ENCODE assay signal across 8 mouse cellular contexts in the genomic region with DNA sequence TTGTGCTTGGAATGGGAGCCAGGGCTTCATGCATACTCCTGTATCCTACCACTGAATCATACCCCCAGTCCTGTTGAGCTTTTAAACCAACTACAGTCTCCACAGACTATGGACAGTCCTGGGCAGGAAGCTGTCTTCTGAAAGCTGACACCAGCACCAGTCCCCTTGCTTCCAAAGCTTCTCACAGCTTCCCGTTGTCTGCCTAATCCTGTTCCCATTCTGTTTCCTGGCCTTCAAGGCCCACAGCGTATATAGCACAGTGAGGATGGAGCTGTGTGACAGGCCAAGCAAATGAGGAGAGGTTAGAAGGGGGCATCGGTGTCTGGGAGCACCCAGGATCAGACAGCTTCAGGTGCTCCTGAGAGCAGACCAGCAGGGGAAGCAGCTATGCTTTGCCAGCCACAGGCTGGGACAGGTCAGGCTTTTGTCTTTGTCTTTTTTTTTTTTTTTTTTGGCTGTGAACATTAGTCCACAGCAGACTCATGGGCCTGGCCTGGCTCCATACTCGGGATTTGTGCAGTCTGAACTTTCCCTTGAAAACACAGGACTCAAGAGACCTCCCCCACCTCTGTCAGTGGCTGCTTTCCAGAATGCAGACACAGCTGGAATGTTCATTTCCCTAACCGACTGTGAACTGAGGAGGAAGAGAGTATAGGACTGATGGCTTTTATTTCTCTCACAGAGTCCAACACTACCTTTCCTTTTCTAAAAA. TPM values are rescaled to one million over a fixed set of nuclear protein-coding genes. Genes with fewer than 3 reads are reported as not detected.
A peak's percentile ranks its signal among the peaks of the same experiment; 100 is the strongest.
DNase-seq lines count a peak whose midpoint lies in the region; ATAC-seq and TF ChIP-seq lines count a peak whose summit lies in the region.

No protein-coding gene starts in this region.

- DNase-seq in thymus, adult 2 months: no peak
- DNase-seq in thymus, adult 18-20 months: no peak
- DNase-seq in gastrocnemius, postnatal 36 days: peak; percentile 60 to 79
- peak; percentile 50 for DNase-seq in ovary, postnatal 14 days (ENCODE audit: low spot score)
- DNase-seq in left cerebral cortex, adult 11 months (ENCODE audit: low spot score): no peak
- DNase-seq in layer of hippocampus, adult 18-20 months (ENCODE audit: low spot score in 2 of 2): no peak
- DNase-seq in cerebellum, adult 2 months: no peak

- no peaks in the 10 kb centered on the region for H3K9me3 ChIP-seq in kidney, embryonic 14.5 days (ENCODE audit: control insufficient read depth, low read length)

- H3K27ac ChIP-seq in thymus, adult 2 months (ENCODE audit: control insufficient read depth, insufficient read depth, low read length): 0 out of 2 replicates have a peak overlapping the region, but pooled peaks have one; percentile 49
- H3K27ac ChIP-seq in kidney, embryonic 14.5 days (ENCODE audit: low read depth, low read length): peak overlapping the region; percentile 33; the same call in 1 of the 2 replicates
- H3K27ac ChIP-seq in cerebellum, adult 2 months (ENCODE audit: insufficient read depth, low read length): no peak overlapping the region

- no peak overlapping the region for H3K9ac ChIP-seq in kidney, embryonic 14.5 days (ENCODE audit: low read depth, low read length)

- H3K4me2 ChIP-seq in kidney, embryonic 14.5 days (replicated peaks; ENCODE audit: low read depth, low read length): no peak overlapping the region

- H3K36me3 ChIP-seq in thymus, adult 2 months (ENCODE audit: control insufficient read depth, insufficient read depth, low read length): no peaks in the 10 kb centered on the region
- no peaks in the 10 kb centered on the region for H3K36me3 ChIP-seq in kidney, embryonic 14.5 days (ENCODE audit: control insufficient read depth, insufficient read depth, low read length)

- peak; percentile 68; the same call in 1 of the 2 replicates for ATAC-seq in kidney, embryonic 14.5 days (ENCODE audit: low FRiP score, low TSS enrichment)

- no peak for TF ChIP-seq POLR2A in thymus, adult 2 months (IDR thresholded peaks at IDR 0.05; ENCODE audit: control insufficient read depth, extremely low read depth, insufficient read depth, low read length, poor library complexity)
- TF ChIP-seq POLR2A in cerebellum, adult 2 months (IDR thresholded peaks at IDR 0.05; ENCODE audit: borderline replicate concordance, insufficient read depth, low read length): no peak

- no peak for TF ChIP-seq CTCF in thymus, adult 2 months (IDR thresholded peaks at IDR 0.05; ENCODE audit: borderline replicate concordance, control insufficient read depth, extremely low read depth, insufficient read depth, low read length, poor library complexity)
- TF ChIP-seq CTCF in cerebellum, adult 2 months (IDR thresholded peaks at IDR 0.05; ENCODE audit: borderline replicate concordance, insufficient read depth, low read depth, low read length): no peak

- intact Hi-C loops in gastrocnemius, postnatal 36 days (cut with DNase I): no loop called here

- no peak overlapping the region for H3K4me3 ChIP-seq in thymus, adult 2 months (ENCODE audit: control insufficient read depth, insufficient read depth, low read length)
- no peak overlapping the region for H3K4me3 ChIP-seq in kidney, embryonic 14.5 days (ENCODE audit: low read length)
- no peak overlapping the region for H3K4me3 ChIP-seq in cerebellum, adult 2 months (replicated peaks; ENCODE audit: insufficient read depth, low read depth, low read length)

- 43% methylated on average over 5 of the region's 5 CpGs for WGBS in thymus, adult 2 months
- WGBS in kidney, embryonic 14.5 days: 25% methylated on average over 5 of the region's 5 CpGs
- 27% methylated on average over 5 of the region's 5 CpGs for WGBS in cerebellum, adult 2 months

- H3K27me3 ChIP-seq in thymus, adult 2 months (ENCODE audit: control insufficient read depth, insufficient read depth, low read length): no peaks in the 10 kb centered on the region
- H3K27me3 ChIP-seq in kidney, embryonic 14.5 days (ENCODE audit: control insufficient read depth, insufficient read depth, low read length): no peaks in the 10 kb centered on the region
- H3K27me3 ChIP-seq in cerebellum, adult 2 months (ENCODE audit: control insufficient read depth, insufficient read depth, low read length): no peaks in the 10 kb centered on the region

- H3K4me1 ChIP-seq in thymus, adult 2 months (replicated peaks; ENCODE audit: control insufficient read depth, insufficient read depth, low read length): no peaks in the 10 kb centered on the region
- peaks cover 8% of the 10 kb centered on the region; the same call in 1 of the 2 replicates for H3K4me1 ChIP-seq in kidney, embryonic 14.5 days (ENCODE audit: control insufficient read depth, insufficient read depth, low read length)
- no peaks in the 10 kb centered on the region for H3K4me1 ChIP-seq in cerebellum, adult 2 months (ENCODE audit: control insufficient read depth, insufficient read depth, low read length)

RNA-seq across cellular contexts. Expression of a gene that starts 2.1 kb away (rescaled TPM):
- 0.16 and 0.55 TPM in 2 replicates for polyA plus RNA-seq in thymus, adult 2 months (2012; rRNA removed)
- total RNA-seq in gastrocnemius, postnatal 36 days (2021): under 1 TPM; 0.15 TPM
- polyA plus RNA-seq in kidney, embryonic 14.5 days (2014; fragmentation: Nextera tagmentation; extraction: Ambion mirVana): not detected in 2 replicates
- total RNA-seq in layer of hippocampus, adult 18-20 months (2021): under 1 TPM in 1 of 2 experiments, not detected in 1; 0.23 TPM
- 0.16 and 0.33 TPM in 2 replicates for polyA plus RNA-seq in cerebellum, adult 2 months (2012; rRNA removed)

RNA-seq across cellular contexts. Expression of a gene that starts 31.0 kb away (rescaled TPM):
- polyA plus RNA-seq in thymus, adult 2 months (2012; rRNA removed): 0.15 and 0.19 TPM in 2 replicates
- not detected for total RNA-seq in gastrocnemius, postnatal 36 days (2021)
- 0.14 and 0.15 TPM in 2 replicates for polyA plus RNA-seq in kidney, embryonic 14.5 days (2014; fragmentation: Nextera tagmentation; extraction: Ambion mirVana)
- total RNA-seq in layer of hippocampus, adult 18-20 months (2021): under 1 TPM; 0.41 to 0.45 TPM
- 0.19 and 0.46 TPM in 2 replicates for polyA plus RNA-seq in cerebellum, adult 2 months (2012; rRNA removed)

RNA-seq across cellular contexts. Expression of a gene that starts 36.9 kb away (rescaled TPM):
- polyA plus RNA-seq in thymus, adult 2 months (2012; rRNA removed): 3.7 and 4.0 TPM in 2 replicates
- under 1 TPM; 0.47 to 0.69 TPM for total RNA-seq in gastrocnemius, postnatal 36 days (2021)
- polyA plus RNA-seq in kidney, embryonic 14.5 days (2014; fragmentation: Nextera tagmentation; extraction: Ambion mirVana): 0.77 and 1.1 TPM in 2 replicates
- total RNA-seq in layer of hippocampus, adult 18-20 months (2021): 1 to 10 TPM; 3.7 to 4.0 TPM
- 4.1 and 4.5 TPM in 2 replicates for polyA plus RNA-seq in cerebellum, adult 2 months (2012; rRNA removed)

RNA-seq across cellular contexts. Expression of a gene that starts 37.3 kb away (rescaled TPM):
- polyA plus RNA-seq in thymus, adult 2 months (2012; rRNA removed): 20.1 and 20.6 TPM in 2 replicates
- total RNA-seq in gastrocnemius, postnatal 36 days (2021): 1 to 10 TPM; 5.3 to 5.5 TPM
- 15.3 and 19.5 TPM in 2 replicates for polyA plus RNA-seq in kidney, embryonic 14.5 days (2014; fragmentation: Nextera tagmentation; extraction: Ambion mirVana)
- 10 to 100 TPM; 21.1 to 22.1 TPM for total RNA-seq in layer of hippocampus, adult 18-20 months (2021)
- 26.6 and 26.9 TPM in 2 replicates for polyA plus RNA-seq in cerebellum, adult 2 months (2012; rRNA removed)

RNA-seq across cellular contexts. Expression of a gene that starts 59.3 kb away (rescaled TPM):
- 63.1 and 72.0 TPM in 2 replicates for polyA plus RNA-seq in thymus, adult 2 months (2012; rRNA removed)
- 10 to 100 TPM in 1 of 2 experiments, 1 to 10 TPM in 1; 9.3 to 10.5 TPM for total RNA-seq in gastrocnemius, postnatal 36 days (2021)
- polyA plus RNA-seq in kidney, embryonic 14.5 days (2014; fragmentation: Nextera tagmentation; extraction: Ambion mirVana): 195 and 209 TPM in 2 replicates
- 1 to 10 TPM; 8.6 to 8.7 TPM for total RNA-seq in layer of hippocampus, adult 18-20 months (2021)
- 15.9 and 16.5 TPM in 2 replicates for polyA plus RNA-seq in cerebellum, adult 2 months (2012; rRNA removed)

Comparison
In these comparisons a context has a peak if more than half of its experiments do, and no peak if none do; other contexts are left out.
1. DNase-seq: peak in gastrocnemius, postnatal 36 days (2 of 2) and ovary, postnatal 14 days (single experiment); none in thymus, adult 2 months (single experiment), thymus, adult 18-20 months (0 of 2), left cerebral cortex, adult 11 months (single experiment), layer of hippocampus, adult 18-20 months (0 of 2) and cerebellum, adult 2 months (0 of 2).